Mouse (Mus musculus) embryonic facial prominence, embryonic 10.5 days (tissue): ENCODE measurements at regions not wholly inside any gene's neighbourhood (a gene's known extent, or its start where the extent isn't known, plus 50 kb on each side); places are given as distances from the start of the nearest gene placed in this dataset.

Experiments used
- DNase-seq: peaks from one replicate; pipeline ENCODE4 v3.0.0-alpha.2; 2017; ENCODE audit warnings: low spot score
- H3K27ac ChIP-seq: fragments of 300-500 bp; sonication (generic); replicated peaks from 2 replicates; pipeline ENCODE4 v1.5.1; 2016; ENCODE audit warnings: mild to moderate bottlenecking
- H3K27me3 ChIP-seq: fragments of 300-500 bp; sonication (generic); replicated peaks from 2 replicates; pipeline ENCODE4 v1.6.1; 2016; ENCODE audit warnings: low read depth, mild to moderate bottlenecking; ENCODE audit not compliant: poor library complexity, severe bottlenecking
- H3K36me3 ChIP-seq: fragments of 300-500 bp; sonication (generic); replicated peaks from 2 replicates; pipeline ENCODE4 v1.6.1; 2016; ENCODE audit warnings: mild to moderate bottlenecking, moderate library complexity
- H3K4me1 ChIP-seq: fragments of 300-500 bp; sonication (generic); 2 replicates; pipeline ENCODE4 v1.6.1; 2016
- H3K4me3 ChIP-seq: fragments of 300-500 bp; sonication (generic); 2 replicates; pipeline ENCODE4 v1.5.1; 2016; ENCODE audit warnings: mild to moderate bottlenecking, moderate library complexity
- H3K9me3 ChIP-seq: fragments of 300-500 bp; sonication (generic); 2 replicates; pipeline ENCODE4 v1.6.1; 2016; ENCODE audit warnings: mild to moderate bottlenecking
- WGBS: fragments of 180-500 bp; shearing (Covaris S2); methylation state at CpG from one replicate; pipeline ENCODE4 v1.1.7; 2016; 5-methylcytosine and 5-hydroxymethylcytosine counted together

DNA sequence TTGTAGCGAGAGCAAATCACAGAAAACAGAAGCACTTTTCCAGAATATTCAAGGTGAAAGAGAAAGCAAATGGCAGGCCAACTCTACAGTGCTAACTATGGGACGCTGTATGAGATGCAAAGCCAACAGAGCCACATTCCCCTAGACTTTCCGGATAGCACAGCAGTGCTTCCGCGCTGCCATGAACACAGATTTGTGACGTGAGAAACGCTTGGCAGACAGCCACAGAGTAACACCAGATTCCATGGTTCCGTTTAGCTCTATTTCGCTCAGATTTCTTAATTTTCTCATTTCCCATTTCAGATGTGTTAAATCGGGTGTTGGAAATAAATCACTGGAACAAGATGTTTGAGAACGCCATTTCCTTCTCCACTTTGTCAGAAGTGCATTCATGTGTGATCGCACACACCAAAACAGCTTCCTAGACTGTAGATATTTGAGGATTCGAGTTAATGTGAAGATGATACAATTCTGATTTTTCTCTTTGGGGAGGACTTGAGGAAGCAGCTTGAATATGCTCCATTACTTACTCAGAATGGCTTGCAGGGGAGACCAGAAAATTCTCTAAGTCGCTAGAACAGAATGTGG, 424.8 kb upstream of the Nrsn1 start:
- no peak overlapping the region for H3K4me3 ChIP-seq
- no peaks in the 10 kb centered on the region for H3K36me3 ChIP-seq
- H3K4me1 ChIP-seq, result peaks cover 4% of the 10 kb centered on the region; the same call in 1 of the 2 replicates
- H3K27ac ChIP-seq, result no peak overlapping the region
- no peaks in the 10 kb centered on the region for H3K9me3 ChIP-seq
- H3K27me3 ChIP-seq, result no peaks in the 10 kb centered on the region
- DNase-seq, result no peak
- WGBS, result 93% methylated on average over 14 of the region's 14 CpGs

DNA sequence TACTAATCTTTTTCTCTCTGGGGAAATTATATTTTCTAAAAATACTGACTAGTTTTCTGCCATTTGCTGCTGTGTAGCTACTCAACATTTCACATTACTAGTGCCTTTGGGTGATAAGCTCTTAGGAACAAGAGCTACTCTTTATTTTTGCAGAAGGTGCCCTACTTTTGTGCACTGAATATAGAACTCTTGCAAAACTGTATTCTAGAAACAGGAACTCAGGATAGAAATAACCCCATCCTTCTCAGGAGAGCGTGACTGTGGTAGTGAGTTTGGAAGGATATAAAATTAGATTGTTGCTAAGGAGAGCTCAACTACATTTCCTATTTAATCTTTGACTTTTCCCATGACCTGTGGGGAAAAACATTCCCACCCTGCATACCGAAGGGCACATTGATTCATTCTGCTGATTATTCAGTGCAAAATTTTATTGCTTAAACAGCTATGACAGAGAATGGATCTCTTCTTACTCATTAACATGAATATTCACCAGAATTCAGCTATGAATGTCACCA, 408.0 kb upstream of the Nrsn1 start:
- 87% methylated on average over 2 of the region's 2 CpGs for WGBS
- no peaks in the 10 kb centered on the region for H3K27me3 ChIP-seq
- DNase-seq, result no peak
- no peak overlapping the region for H3K27ac ChIP-seq
- no peak overlapping the region for H3K4me3 ChIP-seq
- H3K9me3 ChIP-seq, result no peaks in the 10 kb centered on the region
- no peaks in the 10 kb centered on the region for H3K36me3 ChIP-seq
- H3K4me1 ChIP-seq, result no peaks in the 10 kb centered on the region

DNA sequence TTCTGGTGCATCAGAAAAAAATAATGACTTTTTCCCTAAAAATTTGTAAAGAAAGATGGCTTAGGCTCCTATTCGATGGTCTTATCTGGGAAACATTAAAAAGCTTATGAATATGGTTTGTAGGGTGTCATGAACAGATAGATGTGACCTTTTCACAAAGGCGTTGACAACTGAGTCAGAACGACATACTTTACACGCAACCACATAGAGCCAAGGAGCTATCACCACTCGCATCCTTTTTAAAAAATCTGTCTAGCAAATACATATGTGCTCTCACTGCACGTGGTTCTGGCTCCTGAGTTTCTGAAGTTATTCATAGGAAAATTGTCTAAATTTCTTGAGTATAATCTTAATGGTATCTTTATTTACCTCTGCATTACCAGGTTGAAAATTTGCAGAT, 404.9 kb upstream of the Nrsn1 start:
- Histone ChIP-seq H3K27me3 (no peaks in the 10 kb centered on the region), H3K4me1 (no peaks in the 10 kb centered on the region), H3K9me3 (no peaks in the 10 kb centered on the region), H3K36me3 (no peaks in the 10 kb centered on the region), H3K27ac (no peak overlapping the region), H3K4me3 (no peak overlapping the region)
- DNase-seq, result no peak
- WGBS, result 89% methylated on average over 6 of the region's 6 CpGs

DNA sequence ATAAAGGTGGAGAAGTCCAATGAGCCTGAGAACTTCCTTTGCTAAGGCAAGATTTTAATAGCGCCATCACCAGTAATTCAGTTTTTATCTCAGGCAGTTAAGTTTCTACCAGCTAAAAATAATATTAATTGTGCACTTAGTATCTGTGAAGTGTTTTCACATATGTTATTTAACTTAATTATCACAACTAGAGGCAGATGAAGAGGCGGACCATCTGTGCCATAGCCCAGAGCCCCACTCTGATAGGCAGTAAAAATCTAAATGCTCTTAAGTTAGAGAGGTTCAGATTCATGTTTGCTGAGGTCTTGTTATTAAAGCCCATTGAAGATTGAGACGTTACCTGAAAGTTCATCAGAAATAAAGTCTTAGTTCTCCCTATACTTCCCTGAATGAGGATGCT, 395.7 kb upstream of the Nrsn1 start:
- Histone ChIP-seq H3K27me3 (no peaks in the 10 kb centered on the region), H3K4me3 (no peak overlapping the region), H3K36me3 (no peaks in the 10 kb centered on the region), H3K9me3 (no peaks in the 10 kb centered on the region), H3K4me1 (no peaks in the 10 kb centered on the region), H3K27ac (no peak overlapping the region)
- WGBS, result 86% methylated on average over 3 of the region's 3 CpGs
- DNase-seq, result no peak

DNA sequence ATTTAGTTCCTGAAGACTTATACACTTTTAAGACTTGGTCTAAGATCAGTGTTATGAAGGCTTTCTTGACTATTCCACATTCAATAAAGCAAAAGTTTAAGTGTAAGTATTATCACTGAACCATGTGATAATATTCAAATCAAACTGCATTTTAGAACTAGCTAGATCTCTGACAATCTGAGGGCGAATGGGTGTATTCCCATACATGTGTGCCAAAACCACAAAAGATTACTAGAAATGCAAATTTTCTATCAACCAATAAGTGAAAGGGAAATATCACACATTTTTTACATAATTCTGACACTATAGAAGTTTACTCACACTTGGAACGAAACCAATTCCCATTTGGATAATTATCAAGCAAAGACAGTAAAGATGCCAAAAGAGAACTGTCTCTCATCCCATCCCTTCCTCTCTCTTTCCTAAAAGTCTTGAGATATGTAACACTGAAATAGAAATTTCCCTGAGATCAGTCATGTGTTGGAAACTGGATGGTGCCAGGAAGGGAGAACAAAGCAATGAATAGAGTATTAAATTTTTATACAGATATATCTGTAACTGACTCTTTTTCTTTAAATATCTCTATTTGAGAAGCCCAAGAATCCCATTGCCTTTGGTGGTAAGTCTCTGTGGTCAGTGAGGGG, 394.8 kb upstream of the Nrsn1 start:
- Histone ChIP-seq H3K9me3 (no peaks in the 10 kb centered on the region), H3K27ac (no peak overlapping the region), H3K4me3 (no peak overlapping the region), H3K4me1 (no peaks in the 10 kb centered on the region), H3K36me3 (no peaks in the 10 kb centered on the region), H3K27me3 (no peaks in the 10 kb centered on the region)
- no peak for DNase-seq
- 85% methylated on average over 2 of the region's 2 CpGs for WGBS

DNA sequence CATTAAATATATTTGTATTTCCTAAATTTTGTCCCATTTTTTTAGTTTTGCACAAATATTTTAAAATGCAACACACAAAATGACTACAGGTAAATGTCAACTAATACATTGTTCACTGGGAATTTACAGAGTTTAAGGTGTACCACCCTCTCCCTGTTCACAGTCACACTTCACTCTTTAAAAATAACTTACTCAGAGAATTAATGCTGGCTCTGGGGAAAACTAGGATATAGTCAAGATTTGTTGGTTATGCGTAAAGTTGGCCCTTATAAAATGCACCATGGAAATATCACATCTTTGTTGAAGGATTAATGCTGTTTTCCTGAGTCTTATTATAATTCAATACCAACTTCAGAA, 378.1 kb upstream of the Nrsn1 start:
- Histone ChIP-seq H3K4me1 (no peaks in the 10 kb centered on the region), H3K27ac (no peak overlapping the region), H3K36me3 (no peaks in the 10 kb centered on the region), H3K9me3 (no peaks in the 10 kb centered on the region), H3K27me3 (no peaks in the 10 kb centered on the region), H3K4me3 (no peak overlapping the region)
- 90% methylated on average over 1 of the region's 1 CpGs for WGBS
- DNase-seq, result no peak

DNA sequence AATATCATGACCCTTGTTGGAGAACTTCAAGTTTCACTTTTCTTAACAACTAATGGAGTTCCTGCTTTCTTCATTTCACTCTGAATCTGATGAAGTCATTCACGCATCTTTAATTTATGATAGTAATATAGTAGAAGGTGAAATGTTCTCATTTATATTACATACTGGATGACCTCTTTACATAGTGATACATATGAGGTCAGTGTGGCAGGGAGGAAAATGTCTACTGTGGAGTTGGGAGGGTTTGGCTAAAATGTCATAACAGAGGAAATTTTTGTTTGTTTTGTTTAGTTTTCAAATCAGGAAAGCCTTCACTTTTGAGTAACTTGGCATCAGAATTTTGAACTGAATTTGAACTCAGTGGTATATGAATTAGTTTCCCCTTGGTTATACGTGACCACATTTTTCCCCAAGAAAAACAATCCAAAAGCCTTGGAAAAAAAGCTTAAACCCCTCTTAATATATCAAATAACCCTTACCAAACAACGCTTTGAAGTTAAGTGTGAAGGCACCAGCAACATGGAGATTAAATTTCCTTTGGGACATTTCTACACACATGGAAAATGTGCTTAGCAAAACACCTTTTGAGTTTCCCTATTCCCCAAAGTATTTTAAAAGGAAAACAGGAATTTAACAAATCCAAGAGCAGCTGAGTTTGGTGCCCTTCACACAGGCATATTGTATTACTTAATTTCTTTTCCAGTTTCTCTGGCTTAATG, 377.6 kb upstream of the Nrsn1 start:
- H3K4me3 ChIP-seq, result no peak overlapping the region
- no peak for DNase-seq
- no peaks in the 10 kb centered on the region for H3K9me3 ChIP-seq
- no peaks in the 10 kb centered on the region for H3K27me3 ChIP-seq
- 63% methylated on average over 3 of the region's 3 CpGs for WGBS
- no peaks in the 10 kb centered on the region for H3K36me3 ChIP-seq
- no peaks in the 10 kb centered on the region for H3K4me1 ChIP-seq
- no peak overlapping the region for H3K27ac ChIP-seq

DNA sequence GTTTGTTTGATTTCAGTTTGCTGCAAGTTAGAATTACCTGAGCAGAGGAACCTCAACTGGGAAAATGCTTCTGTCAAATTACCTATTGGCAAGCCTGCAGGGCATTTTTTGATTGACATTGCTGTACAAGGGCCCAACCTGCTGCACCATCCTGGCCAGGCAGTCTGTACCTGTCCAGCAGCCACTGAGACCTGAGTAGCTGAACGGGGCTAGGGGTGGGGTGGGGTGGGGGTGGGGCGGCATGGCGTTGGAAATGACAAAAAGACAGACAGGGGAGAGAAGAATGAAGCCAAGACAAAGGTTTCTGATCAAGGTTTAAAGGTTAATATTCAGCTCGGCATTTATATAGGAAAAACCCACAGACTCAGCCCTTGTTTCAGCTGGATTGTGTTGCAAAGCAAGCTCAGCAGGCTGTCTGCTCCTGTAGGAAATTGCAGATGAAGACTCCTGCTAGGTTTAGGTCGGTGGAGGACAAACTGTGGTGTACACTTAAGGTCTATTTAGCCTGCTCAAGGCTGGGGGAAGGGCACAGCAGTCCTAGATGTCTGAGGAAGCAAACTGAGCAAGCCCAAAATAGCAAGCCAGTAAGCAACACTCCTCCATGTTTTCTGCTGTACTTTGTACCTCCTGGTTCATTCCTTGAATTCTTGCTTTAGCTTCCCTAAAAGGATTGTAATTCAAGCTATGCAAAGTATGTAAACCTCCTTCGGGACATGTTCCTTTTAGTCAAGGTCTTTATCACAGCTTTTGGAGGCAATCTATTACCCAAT, 369.4 kb upstream of the Nrsn1 start:
- 20% methylated on average over 6 of the region's 6 CpGs for WGBS
- peak overlapping the region; percentile 72 for H3K27ac ChIP-seq
- DNase-seq, result peak; percentile 16
- peaks cover 10% of the 10 kb centered on the region for H3K4me1 ChIP-seq
- H3K9me3 ChIP-seq, result no peaks in the 10 kb centered on the region
- no peaks in the 10 kb centered on the region for H3K27me3 ChIP-seq
- H3K4me3 ChIP-seq, result no peak overlapping the region
- no peaks in the 10 kb centered on the region for H3K36me3 ChIP-seq

DNA sequence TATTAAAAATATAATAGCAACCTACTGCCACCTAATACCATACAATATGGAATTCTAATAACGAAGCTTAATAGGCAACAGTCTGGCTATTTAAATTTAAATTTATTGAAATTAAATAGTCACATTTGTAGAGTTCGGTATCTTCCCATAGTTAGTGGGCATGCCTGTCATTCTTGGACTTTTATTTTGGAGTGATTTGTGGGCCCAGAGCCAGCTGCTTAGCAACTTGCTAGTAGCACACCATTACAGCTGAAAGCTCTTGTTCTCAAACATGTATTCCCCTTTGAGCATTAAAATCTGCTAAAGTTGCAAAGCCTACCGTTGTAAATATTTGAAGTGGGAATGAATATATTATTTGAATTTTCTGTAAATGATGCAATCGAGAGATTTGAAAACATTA, 359.2 kb upstream of the Nrsn1 start:
- Histone ChIP-seq H3K4me1 (no peaks in the 10 kb centered on the region), H3K9me3 (no peaks in the 10 kb centered on the region), H3K27me3 (no peaks in the 10 kb centered on the region), H3K27ac (no peak overlapping the region), H3K4me3 (no peak overlapping the region), H3K36me3 (no peaks in the 10 kb centered on the region)
- no peak for DNase-seq
- 83% methylated on average over 4 of the region's 4 CpGs for WGBS

DNA sequence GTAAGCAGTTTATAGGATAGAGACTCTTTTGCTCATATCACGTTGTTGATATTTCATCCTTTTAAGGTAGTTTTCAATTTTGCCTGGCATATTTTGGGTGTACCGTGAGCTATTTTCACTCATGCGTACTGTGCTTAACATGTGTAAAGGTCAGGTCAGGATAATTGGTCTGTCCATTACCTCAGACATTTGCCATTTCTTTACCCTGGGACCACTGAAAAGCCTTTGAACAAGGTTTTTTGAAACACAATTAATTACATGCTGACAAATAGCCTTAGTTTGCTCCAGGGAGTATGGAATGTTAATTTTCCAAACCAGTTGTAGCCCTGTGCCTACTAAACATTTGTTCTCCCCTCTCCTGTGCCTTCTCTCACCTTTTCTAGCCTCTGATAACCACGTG, 347.3 kb upstream of the Nrsn1 start:
- 31% methylated on average over 4 of the region's 4 CpGs for WGBS
- Histone ChIP-seq H3K4me3 (no peak overlapping the region), H3K9me3 (no peaks in the 10 kb centered on the region; the same call in 1 of the 2 replicates), H3K27ac (no peak overlapping the region), H3K27me3 (no peaks in the 10 kb centered on the region), H3K36me3 (no peaks in the 10 kb centered on the region), H3K4me1 (peaks cover 18% of the 10 kb centered on the region)
- DNase-seq, result no peak

DNA sequence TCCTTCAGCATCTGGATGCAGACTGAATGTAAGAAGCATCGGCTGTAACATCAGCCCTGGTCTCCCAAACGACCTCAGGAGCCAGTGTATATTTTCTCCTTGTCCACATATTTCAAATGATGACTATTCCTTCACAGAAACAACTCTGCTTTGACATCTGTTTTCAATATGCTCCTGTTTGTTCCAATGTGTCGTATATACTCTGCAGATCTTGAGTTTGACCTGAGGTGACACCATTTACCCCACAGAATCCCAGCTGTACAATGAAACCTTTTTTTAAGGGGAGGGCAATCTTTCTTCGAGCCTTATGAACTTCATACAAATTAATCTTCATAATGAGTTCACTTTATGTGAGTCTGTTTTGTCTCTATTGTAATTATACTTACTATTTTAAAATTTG, 341.7 kb upstream of the Nrsn1 start:
- 31% methylated on average over 4 of the region's 4 CpGs for WGBS
- Histone ChIP-seq H3K4me3 (no peak overlapping the region), H3K36me3 (no peaks in the 10 kb centered on the region), H3K27me3 (no peaks in the 10 kb centered on the region), H3K4me1 (peaks cover 10% of the 10 kb centered on the region), H3K27ac (0 out of 2 replicates have a peak overlapping the region, but pooled peaks have one; percentile 10), H3K9me3 (no peaks in the 10 kb centered on the region)
- peak; percentile 28 for DNase-seq

DNA sequence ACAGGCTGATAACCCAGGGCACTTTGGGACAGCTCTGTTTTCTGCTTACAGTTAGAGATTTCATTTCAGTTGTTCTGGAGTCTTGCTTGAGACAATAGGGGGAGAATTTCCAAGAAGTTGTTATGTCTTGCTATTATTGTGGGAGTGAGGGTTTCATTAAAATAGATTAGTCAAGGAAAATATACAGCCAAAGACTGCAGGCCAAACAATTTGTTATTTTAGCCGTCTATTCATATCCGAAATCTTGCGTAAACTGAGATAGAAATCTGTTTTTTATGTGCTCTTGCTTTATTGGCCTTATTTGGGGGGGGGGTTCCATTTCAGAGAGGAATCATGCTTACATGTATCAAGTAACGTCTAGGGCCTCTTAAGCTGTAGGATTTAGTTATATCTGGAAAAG, 339.3 kb upstream of the Nrsn1 start:
- DNase-seq, result no peak
- H3K4me1 ChIP-seq, result peaks cover 7% of the 10 kb centered on the region
- H3K27ac ChIP-seq, result no peak overlapping the region
- 79% methylated on average over 4 of the region's 4 CpGs for WGBS
- no peak overlapping the region for H3K4me3 ChIP-seq
- no peaks in the 10 kb centered on the region for H3K36me3 ChIP-seq
- no peaks in the 10 kb centered on the region for H3K27me3 ChIP-seq
- no peaks in the 10 kb centered on the region for H3K9me3 ChIP-seq
